Mouse (Mus musculus) brain, embryonic 18.5 days (tissue): ENCODE results near the gene Nptx1.

ENCODE experiments used
- DNase-seq: peaks from one replicate; pipeline ENCODE4 v3.0.0-alpha.2; 2012; ENCODE audit warnings: low read depth, low spot score

Nptx1 gene

GRCm38 (mm10) chr11:119523392-119523791 is 24.2 kb downstream of the Nptx1 start:
- DNase-seq: no peak

DNA sequence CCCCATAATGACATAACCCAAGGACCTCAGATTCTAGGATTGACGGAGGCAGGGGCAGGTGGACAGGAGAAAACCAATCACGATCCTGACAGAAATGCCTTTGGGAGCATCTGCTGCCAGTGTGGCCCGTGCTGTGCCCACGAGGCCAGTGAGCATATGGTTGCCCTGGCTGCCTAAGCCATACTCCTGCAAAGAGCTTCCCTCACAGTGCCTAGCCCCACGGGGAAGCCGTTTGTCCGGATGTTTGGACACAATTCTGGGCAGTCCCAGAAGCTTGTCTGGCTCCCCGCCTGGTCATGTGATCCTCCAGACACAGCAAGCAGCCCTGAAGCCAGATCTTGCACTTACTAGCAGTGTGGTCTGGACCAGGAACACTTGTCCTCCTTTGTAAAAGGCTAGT is 24.8 kb downstream of the Nptx1 start:
- no peak for DNase-seq

GRCm38 (mm10) chr11:119521920-119522710 is 25.4 kb downstream of the Nptx1 start:
- no peak for DNase-seq

GRCm38 (mm10) chr11:119520713-119521063 is 26.9 kb downstream of the Nptx1 start:
- no peak for DNase-seq

- no peak for DNase-seq
Measured at GRCm38 (mm10) chr11:119520005-119520712, 27.4 kb downstream of the Nptx1 start.

- DNase-seq: no peak
Measured at GRCm38 (mm10) chr11:119519387-119519786, 28.2 kb downstream of the Nptx1 start.

DNA sequence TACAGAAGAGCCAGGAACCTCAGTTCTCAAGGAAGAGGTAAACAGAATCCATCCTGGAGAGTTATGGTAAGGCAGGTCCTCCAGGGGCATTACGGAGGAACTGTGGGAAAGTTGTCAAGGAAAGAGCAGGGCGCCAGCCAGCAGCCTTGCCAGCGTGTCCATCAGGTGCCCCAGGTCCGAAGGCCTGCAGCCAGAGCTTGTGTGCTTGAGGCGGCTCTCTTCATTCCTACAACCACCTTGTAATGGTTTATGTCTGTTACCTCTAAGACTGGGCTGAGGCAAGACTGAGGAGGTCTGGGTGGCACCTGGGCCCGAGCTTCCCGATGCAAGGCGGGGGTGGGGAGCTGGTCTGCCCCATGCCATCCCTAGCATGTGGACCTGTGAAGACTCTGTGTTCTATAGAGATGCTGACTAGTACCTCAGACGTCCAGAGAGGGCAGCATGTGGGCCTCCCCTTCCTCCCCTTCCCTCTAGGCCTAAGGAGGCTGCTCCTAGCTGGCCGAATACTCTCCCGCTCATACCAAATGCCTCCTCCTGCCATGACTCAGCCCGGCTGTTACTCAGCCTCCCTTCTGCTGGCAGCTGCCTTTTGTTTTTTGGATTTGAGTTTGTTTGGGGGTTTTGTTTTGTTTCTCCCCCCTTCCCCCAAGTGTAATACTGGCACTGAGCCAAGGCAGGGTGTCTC is 30.7 kb downstream of the Nptx1 start:
- no peak for DNase-seq

- no peak for DNase-seq
Measured at GRCm38 (mm10) chr11:119515823-119516676, 31.5 kb downstream of the Nptx1 start.

- peak; percentile 59 for DNase-seq
Measured at GRCm38 (mm10) chr11:119514967-119515636, 32.5 kb downstream of the Nptx1 start.

DNA sequence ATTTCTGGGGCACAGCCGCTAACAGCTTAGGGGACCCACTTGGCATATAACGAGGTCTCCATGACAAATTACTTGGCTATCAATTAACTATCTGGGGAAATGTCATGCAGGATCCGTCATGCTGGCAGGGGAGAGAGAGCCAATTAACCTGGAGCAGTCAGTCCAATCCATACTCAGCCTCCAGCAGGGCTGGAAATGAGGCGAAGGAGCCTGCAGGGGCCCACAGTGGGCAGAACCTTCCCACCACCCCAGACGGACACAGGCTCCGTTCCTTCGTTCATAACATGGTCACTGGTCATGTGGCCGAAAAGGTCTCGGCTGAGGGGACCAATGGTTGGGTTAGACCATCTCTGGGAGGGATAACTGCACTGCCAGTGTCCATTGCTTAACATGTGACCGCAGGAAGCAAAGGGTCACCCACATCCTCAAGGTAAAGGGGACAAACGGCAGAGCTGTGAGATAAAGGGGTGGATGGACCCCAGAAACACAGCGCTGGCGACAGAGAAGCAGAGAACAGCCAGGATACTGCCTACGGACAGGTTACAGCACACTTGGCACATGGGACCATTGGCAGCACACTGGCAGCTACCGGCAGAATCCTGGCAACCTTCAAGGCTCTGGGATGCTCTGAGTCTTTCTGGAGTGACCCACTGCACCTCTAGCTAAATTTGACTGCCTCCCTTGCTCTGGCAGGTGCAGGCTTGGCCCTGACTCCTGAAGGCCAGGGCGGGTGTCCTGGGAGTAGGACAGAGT is 33.3 kb downstream of the Nptx1 start:
- DNase-seq: no peak

DNA sequence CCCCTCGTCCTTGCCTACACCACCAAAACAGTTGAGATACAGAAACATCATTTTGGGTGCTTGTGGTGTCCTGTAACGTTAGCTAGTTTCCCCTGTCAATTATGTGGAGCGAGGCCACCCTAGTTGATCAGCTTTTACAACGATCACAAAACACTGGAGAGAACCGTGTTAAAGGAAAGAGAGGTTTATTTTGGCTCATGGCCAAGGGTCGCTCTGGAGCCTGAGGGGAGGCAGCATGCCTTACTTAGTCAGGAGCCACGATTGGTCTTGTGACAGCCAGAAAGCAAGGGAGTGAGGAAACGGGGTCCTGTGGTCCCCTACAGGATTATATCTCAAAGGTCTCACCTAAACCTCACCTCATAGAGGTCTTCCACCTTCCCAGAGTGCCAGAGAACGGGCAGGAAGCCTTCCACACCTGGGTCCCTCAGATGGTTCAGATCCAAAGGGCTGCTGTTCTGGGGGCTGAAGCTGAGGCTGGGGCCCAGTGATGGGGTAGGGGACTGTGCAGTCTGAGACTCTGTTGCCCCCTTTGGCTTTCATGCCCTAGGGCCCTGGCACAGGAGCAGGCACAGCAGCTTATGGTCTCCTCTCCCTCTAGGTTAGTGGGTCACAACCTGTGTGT is 34.4 kb downstream of the Nptx1 start:
- DNase-seq: no peak

DNA sequence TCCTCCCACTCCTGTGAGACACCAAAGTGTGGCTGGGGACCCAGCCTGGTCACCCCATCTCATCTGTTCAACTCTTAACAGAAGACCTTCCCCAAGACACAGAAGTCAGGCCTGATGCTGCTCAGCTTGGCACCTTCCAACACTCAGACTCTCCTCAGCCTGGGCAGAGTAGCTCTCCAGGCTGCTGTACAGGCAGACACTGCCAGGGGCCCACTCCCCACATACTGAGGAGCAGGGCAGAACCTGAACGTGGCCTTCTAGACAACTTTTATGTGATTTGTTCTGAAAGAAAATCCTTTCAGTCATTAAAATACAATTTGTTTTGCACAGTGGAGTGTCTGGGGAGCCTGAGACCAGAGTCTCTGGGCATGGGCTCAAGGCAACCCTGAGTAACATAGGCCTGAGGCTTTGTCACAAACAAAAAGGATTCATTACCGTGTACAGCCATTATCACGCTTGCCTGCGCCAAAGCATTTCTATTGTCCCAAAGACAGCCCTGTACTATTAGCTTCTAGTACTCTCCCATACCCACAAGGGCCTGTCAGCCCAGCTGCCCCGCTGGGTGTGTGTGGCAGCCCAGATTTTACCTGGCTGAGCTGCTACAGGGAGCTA is 38.3 kb downstream of the Nptx1 start:
- DNase-seq: no peak

DNA sequence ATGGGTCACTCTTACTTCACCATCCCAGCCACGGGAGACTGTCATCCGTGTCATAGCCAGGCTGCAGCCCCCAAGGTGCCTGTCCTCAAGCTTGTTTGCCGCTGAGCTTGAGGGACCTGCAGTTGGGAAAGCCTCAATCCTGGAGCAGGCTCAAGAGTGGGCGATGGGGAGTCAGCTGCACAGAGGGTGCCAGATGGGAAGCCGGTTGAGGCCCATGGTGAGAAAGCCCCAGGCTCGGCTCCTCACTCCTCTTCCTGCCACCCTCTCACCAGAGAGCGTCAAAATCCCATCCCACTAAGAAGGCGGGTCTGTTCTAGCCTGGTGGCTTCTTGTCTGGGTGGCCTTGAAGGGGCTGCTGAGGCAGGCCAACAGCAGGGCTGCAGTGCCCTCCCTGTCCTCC is 39.8 kb downstream of the Nptx1 start:
- DNase-seq: no peak

- no peak for DNase-seq
Measured at GRCm38 (mm10) chr11:119506386-119506785, 41.2 kb downstream of the Nptx1 start.

- no peak for DNase-seq
Measured at GRCm38 (mm10) chr11:119503675-119504074, 43.9 kb downstream of the Nptx1 start.

DNA sequence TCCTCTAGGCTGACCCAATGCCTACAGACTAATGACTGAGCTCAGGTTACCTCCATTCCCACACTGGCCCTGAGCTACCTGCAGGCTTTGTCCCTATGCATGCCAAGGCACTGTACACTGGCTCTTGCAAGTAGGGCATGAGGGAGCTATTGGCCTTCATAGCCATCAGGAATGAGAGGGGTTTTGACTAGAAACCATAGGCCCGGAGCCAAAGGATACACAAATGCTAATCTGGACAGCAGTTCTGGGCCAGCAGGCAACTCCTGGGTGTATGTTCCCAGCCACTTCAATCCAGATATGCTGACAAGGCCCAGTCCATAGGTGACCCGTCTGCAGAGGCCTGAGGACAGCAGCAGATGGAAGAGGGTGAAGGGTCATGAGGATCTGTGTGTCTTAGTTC is 47.5 kb downstream of the Nptx1 start:
- no peak for DNase-seq

DNA sequence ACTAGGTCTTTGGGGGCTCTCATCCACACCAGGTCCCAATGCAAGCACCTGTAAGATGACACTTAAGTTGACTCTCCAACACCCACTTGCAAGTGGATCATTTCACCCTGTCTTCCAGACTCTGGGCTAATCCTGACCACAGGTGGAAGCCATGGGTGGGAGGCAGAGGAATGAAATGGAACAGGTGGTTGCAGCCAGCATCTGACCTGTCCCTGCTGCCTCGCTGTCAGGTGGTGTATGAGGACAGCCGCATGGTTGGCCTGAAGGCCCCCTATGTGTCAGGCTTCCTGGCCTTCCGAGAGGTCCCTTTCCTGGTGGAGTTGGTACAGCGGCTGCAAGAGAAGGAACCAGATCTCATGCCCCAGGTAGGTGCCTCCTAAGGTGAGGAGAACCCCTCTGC is 48.3 kb downstream of the Nptx1 start:
- DNase-seq: no peak

- no peak for DNase-seq
Measured at GRCm38 (mm10) chr11:119497451-119497850, 50.1 kb downstream of the Nptx1 start.

GRCm38 (mm10) chr11:119496147-119496546 is 51.4 kb downstream of the Nptx1 start:
- DNase-seq: no peak

DNA sequence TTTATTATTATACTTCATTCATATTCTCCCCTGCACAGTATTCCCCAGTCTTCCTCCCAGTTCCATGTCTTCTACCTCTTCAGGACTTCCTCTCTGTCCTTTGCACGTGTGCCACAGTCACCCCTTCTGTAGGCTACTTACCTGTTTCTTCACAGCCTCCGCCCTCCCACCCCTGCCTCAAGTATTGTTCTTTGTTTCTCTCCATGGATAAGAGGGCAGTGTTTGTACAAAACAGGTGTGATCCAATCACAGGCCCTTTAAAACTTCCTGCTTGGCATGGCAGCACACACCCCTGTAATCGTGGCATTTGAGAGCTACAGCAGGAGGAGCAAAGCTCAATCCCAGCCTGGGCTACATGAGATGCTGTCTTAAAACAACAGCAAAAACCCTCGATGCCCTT is 54.0 kb downstream of the Nptx1 start:
- DNase-seq: no peak
